Mouse (Mus musculus): Measurements from ENCODE around the gene Sema5b.

Gene Sema5b

GRCm38 (mm10) chr16:35648862-35649261 is 107.9 kb downstream of the Sema5b start:
- no peak for DNase-seq

GRCm38 (mm10) chr16:35652206-35652605 is 111.3 kb downstream of the Sema5b start:
- no peak for DNase-seq

GRCm38 (mm10) chr16:35652706-35653105 is 111.8 kb downstream of the Sema5b start:
- DNase-seq = no peak

GRCm38 (mm10) chr16:35653951-35654350 is 113.0 kb downstream of the Sema5b start:
- no peak for DNase-seq

GRCm38 (mm10) chr16:35660222-35660621 is 119.3 kb downstream of the Sema5b start:
- DNase-seq = no peak

GRCm38 (mm10) chr16:35663831-35664414 is 123.0 kb downstream of the Sema5b start:
- DNase-seq = no peak

GRCm38 (mm10) chr16:35664847-35665246 is 123.9 kb downstream of the Sema5b start:
- no peak for DNase-seq

- DNase-seq = no peak
These were observed 136.7 kb downstream of the Sema5b start for GRCm38 (mm10) chr16:35677511-35678113.

- DNase-seq = no peak
These were observed 137.5 kb downstream of the Sema5b start for GRCm38 (mm10) chr16:35678476-35678875.

- no peak for DNase-seq
These were observed 140.6 kb downstream of the Sema5b start for GRCm38 (mm10) chr16:35681327-35682108.

- no peak for DNase-seq
These were observed 144.1 kb downstream of the Sema5b start for GRCm38 (mm10) chr16:35685027-35685426.

GRCm38 (mm10) chr16:35686491-35686890 is 145.5 kb downstream of the Sema5b start:
- DNase-seq = no peak

- DNase-seq = no peak
These were observed 150.7 kb downstream of the Sema5b start for GRCm38 (mm10) chr16:35691606-35692005.

- DNase-seq = no peak
These were observed 153.4 kb downstream of the Sema5b start for GRCm38 (mm10) chr16:35694250-35694846.

GRCm38 (mm10) chr16:35696103-35696502 is 155.2 kb downstream of the Sema5b start:
- no peak for DNase-seq

- DNase-seq = no peak
These were observed 160.9 kb downstream of the Sema5b start for GRCm38 (mm10) chr16:35701823-35702222.

GRCm38 (mm10) chr16:35703763-35704679 is 163.1 kb downstream of the Sema5b start:
- no peak for DNase-seq

GRCm38 (mm10) chr16:35704796-35705195 is 163.9 kb downstream of the Sema5b start:
- no peak for DNase-seq

- no peak for DNase-seq
These were observed 166.1 kb downstream of the Sema5b start for GRCm38 (mm10) chr16:35707004-35707403.

- DNase-seq = no peak
These were observed 170.1 kb downstream of the Sema5b start for GRCm38 (mm10) chr16:35711004-35711403.

GRCm38 (mm10) chr16:35713606-35714005 is 172.7 kb downstream of the Sema5b start:
- DNase-seq = no peak
